Mouse (Mus musculus) megakaryocyte-erythroid progenitor cell, adult 5-6 weeks (primary cell): ENCODE data around the gene Sae1. TPM values are rescaled to one million over a fixed set of nuclear protein-coding genes. Genes with fewer than 3 reads are reported as not detected.

Experiments
- ATAC-seq: replicated peaks from 2 replicates; pipeline ENCODE4 v1.8.0; 2016; ENCODE audit warnings: mild to moderate bottlenecking, inconsistent platforms; ENCODE audit not compliant: severe bottlenecking, poor library complexity, low FRiP score, low TSS enrichment
- total RNA-seq, 2 experiments: library from RNA; stranded (forward) in 1 of 2; stranded (reverse) in 1 of 2; fragments of 200-1000, 215-1000 nt in 1 of 2; fragments of >200 nt in 1 of 2; fragmentation: Nextera tagmentation in 1 of 2; gene quantifications; 2 replicates each; pipeline ENCODE4 v1.2.3; 2014 to 2017

The Sae1 gene
- total RNA-seq, 2 experiments from 2014 or later = 134 to 478 TPM

GRCm38 (mm10) chr7:16366669-16367068 is 20.9 kb downstream of the Sae1 start:
- ATAC-seq = no peak

DNA sequence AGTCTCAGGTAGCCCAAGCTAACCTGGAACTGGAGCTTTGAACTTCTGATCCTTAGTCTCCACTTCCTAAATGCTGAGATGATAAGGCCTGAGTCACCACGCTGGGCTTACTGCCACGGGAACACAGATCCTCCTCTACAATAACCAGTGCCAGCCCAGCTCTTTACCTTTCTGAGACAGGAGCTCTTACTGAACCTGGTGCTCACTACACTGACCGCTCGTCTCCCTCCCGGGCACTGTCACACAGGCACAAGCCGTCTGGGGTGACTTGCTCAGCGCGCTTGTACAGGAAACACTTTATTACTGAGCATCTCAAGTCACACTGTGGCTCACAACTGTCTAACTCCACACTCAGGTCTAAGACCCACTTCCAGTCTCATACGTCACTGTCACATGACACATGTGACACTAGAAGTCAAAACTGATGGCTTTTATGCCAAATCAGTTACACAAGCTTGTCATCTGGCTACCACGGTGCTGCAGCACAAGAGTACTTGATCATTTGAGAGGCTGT is 21.4 kb downstream of the Sae1 start:
- no peak for ATAC-seq

- no peak for ATAC-seq
These were observed 22.6 kb downstream of the Sae1 start for GRCm38 (mm10) chr7:16364901-16365500.

GRCm38 (mm10) chr7:16364319-16364718 is 23.3 kb downstream of the Sae1 start:
- ATAC-seq = no peak

- ATAC-seq = no peak
These were observed 30.0 kb downstream of the Sae1 start for GRCm38 (mm10) chr7:16357602-16358001.

DNA sequence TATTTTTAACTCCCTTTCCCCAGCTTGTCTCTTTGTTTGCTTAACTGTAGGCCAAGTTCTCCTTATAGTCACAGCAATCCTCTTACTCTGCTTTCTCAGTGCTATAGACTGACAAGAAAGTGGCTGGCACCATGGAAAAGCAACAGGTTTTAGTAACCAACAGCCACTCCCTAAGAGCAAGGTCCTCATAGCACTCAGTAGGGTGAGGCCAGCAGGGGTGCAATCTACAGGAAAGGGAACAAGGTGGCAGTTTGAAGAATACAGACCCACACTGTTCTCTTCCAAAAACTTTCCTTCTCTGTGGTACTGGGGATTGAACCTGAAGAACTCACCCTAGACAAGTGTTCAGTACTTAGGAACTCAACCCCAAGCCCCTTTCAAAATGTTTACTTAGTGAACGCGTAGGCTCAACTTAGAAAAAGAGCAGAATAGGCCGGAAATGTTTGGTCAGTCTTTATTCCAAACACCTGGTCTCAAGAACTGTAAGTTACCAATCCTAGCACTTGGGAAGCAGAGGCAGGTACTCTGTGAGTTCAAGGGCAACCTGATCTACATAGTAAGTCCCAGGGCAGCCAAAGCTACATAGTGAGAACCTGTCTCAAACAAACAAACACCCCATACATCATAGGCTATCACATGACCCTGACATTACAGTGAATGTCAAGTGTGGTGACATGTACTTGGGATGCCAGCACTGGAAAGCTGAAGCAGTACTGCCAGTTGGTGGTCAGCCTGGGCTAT is 31.6 kb downstream of the Sae1 start:
- ATAC-seq = no peak

- ATAC-seq = no peak
These were observed 37.6 kb downstream of the Sae1 start for GRCm38 (mm10) chr7:16349999-16350398.

DNA sequence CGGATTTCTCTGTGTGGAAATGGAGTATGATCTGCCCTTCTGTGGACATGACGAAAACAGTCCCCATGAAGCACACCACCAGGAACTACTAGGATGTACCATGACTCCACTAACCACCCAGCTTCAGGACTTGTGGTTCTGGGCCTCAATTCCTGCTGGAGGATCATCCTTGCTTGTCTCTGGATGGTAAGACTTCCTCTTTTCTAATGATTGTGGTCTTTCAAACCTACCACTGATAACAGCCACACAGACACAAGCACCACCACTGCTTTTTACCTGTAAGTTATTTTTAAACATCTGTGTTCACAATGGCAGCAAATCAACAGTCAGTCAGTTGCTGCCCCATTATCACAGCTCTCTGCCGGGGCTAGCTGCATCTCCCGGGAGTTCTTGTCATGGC is 42.3 kb downstream of the Sae1 start:
- ATAC-seq = no peak

- no peak for ATAC-seq
These were observed 43.0 kb downstream of the Sae1 start for GRCm38 (mm10) chr7:16344598-16344997.

GRCm38 (mm10) chr7:16337733-16338132 is 49.9 kb downstream of the Sae1 start:
- ATAC-seq = no peak

- no peak for ATAC-seq
These were observed 58.5 kb downstream of the Sae1 start for GRCm38 (mm10) chr7:16329146-16329545.

DNA sequence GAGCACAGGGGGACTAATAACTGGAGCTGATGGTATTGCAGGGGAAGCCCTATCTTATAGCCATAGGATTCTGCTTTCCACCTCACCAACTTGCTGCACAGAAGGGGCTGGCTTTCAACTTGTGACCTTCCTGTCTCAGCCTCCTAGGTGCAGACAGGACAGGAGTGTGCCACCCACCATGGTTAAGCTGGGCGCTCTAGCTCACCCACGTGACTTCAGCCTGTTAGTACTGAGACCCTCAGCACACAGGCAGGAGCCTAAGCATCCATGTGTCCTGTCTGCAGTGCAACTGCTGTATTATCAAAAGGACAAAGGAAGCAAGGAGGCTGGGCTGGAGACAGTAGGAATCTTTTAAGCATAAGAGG is 61.0 kb downstream of the Sae1 start:
- ATAC-seq = 0 out of 2 replicates have a peak, but pooled peaks have one; percentile 1

DNA sequence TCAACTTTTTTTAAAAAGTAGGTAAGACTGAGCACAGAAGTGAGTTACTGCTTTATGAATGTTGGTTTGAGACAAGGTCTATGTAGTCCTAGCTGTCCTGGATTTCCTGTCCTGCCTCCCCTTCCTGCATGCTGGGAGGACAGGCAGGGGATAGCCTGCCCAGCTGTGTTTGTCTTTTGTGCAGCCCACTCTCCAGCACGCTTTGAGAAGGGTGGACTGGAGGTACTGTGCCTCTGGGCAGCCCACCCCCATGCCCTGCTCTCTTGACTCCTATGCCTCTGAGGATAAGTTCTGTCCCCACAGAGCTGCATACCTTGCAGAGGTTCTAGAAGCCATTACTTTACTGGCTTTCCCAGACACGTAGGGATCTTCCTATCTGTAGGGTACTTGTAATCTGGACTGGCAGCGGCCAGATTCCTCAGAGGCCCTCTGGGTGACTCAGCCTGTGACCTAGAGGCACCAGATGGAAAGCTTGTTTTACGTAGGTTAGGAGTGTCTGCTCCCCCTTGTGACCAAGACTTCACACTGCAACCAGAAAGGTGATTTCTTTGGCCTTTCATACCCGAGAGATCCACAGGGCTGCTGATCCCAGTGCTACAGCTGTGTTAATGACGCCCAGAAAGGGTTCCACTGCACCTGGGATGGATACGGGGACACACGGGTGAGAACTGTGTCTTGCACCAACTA is 61.5 kb downstream of the Sae1 start:
- ATAC-seq = peak; percentile 86

DNA sequence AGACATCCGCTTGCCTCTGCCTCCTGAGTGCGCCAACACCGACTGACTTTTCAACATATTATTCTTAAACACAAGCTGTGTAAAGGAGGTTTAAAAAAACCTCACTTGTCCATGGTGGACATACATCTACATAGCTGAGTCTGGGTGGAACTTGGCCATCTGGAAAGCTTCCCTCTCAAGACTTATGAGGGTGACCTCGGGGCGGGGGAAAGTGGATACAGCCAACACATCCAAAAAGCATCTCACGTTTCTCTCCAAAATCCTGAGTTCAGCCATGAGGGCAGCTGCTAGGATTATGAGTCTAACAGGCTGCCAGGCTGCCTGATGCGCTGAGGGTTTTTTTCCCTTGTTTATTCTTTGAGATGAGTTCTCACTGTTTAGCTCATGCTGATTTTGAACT is 62.9 kb downstream of the Sae1 start:
- no peak for ATAC-seq

DNA sequence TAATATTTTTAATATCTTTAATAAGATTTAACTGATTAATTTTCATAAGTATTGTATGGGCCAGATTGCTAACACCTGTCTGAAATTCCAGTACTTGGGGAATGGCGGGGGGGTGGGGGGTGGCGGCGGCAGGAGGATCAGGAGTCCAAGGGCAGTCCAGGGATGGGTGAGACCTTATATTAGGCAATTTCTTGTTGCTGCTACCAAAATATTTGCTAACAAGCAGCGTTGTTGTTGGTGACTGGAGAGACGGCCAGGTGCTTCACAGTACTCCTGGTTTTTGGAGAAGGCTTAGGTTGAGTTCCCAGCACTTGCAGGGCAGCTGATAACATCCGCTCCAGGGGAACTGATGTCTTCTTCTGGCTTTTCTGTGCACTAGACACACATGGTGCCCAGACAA is 67.1 kb downstream of the Sae1 start:
- no peak for ATAC-seq

DNA sequence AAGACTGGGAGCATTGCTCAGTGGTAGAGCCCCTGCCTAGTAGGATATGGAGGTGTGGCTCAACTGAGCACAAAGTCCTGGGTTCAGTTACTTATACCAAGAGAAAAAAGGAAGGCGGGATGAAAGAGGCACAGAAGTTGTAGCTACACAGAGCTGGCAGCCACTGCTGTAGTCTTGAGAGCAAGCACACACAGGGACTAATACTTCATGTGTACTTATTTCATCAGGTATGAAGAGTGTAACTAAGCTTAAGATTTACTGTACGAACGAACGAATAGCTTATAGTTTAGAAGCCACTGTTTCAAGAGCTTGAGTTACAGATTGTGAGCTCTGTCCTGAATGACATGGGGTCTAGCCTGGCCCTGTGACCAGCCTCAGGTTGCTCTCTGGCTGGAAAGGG is 68.4 kb downstream of the Sae1 start:
- no peak for ATAC-seq

DNA sequence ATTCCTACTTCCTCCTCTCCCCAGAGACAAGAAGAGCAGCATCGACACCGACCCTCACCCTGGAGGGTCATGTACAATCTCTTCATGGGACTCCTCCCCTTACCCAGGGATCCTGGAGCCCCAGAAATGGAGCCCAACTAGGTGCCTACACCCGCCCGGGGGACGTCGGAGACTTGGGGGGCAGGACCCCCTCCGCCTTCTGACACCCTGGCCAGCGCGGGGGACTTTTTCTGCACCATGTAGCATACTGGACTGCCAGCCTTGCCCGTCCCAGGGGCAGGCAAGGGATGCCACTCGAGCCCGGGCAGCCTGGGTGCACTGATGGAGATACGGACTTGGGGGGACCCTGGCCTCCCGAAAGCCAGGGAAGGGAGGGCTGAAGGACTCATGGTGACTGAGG is 70.5 kb downstream of the Sae1 start:
- ATAC-seq = no peak

- ATAC-seq = no peak
These were observed 72.3 kb downstream of the Sae1 start for GRCm38 (mm10) chr7:16315222-16315759.

GRCm38 (mm10) chr7:16314221-16314775 is 73.3 kb downstream of the Sae1 start:
- no peak for ATAC-seq
